Mouse (Mus musculus) hindbrain, embryonic 13.5 days (tissue): Measurements from ENCODE around the gene Efna1. TPM values are rescaled to one million over a fixed set of nuclear protein-coding genes. Genes with fewer than 3 reads are reported as not detected.

Source experiments
- ATAC-seq: fragments of 200-750 bp; cut with Nextera tagmentation; 2 replicates; pipeline ENCODE4 v1.8.0; 2017; ENCODE audit warnings: moderate TSS enrichment; ENCODE audit not compliant: low FRiP score
- H3K27ac ChIP-seq: fragments of 300-500 bp; sonication (generic); 2 replicates; pipeline ENCODE4 v1.5.1; 2015; ENCODE audit warnings: inconsistent platforms, mild to moderate bottlenecking, moderate library complexity
- H3K27me3 ChIP-seq: fragments of 300-500 bp; sonication (generic); 2 replicates; pipeline ENCODE4 v1.6.1; 2015; ENCODE audit warnings: mild to moderate bottlenecking, inconsistent platforms
- H3K36me3 ChIP-seq: fragments of 300-500 bp; sonication (generic); 2 replicates; pipeline ENCODE4 v1.6.1; 2015; ENCODE audit warnings: mild to moderate bottlenecking, inconsistent platforms
- H3K4me1 ChIP-seq: fragments of 300-500 bp; sonication (generic); replicated peaks from 2 replicates; pipeline ENCODE4 v1.6.1; 2015; ENCODE audit warnings: inconsistent platforms
- H3K4me2 ChIP-seq: fragments of 300-500 bp; sonication (generic); 2 replicates; pipeline ENCODE4 v1.6.1; 2015; ENCODE audit warnings: inconsistent platforms, mild to moderate bottlenecking, moderate library complexity
- H3K4me3 ChIP-seq: fragments of 300-500 bp; sonication (generic); 2 replicates; pipeline ENCODE4 v1.5.1; 2015; ENCODE audit warnings: mild to moderate bottlenecking, inconsistent platforms
- H3K9ac ChIP-seq: fragments of 300-500 bp; sonication (generic); 2 replicates; pipeline ENCODE4 v1.6.1; 2015; ENCODE audit warnings: mild to moderate bottlenecking, inconsistent platforms
- H3K9me3 ChIP-seq: fragments of 300-500 bp; sonication (generic); 2 replicates; pipeline ENCODE4 v1.6.1; 2016; ENCODE audit warnings: inconsistent platforms
- WGBS: fragments of 180-500 bp; shearing (Covaris S2); methylation state at CpG from one replicate; pipeline ENCODE4 v1.1.7; 2015; 5-methylcytosine and 5-hydroxymethylcytosine counted together
- polyA plus RNA-seq: library from polyadenylated mRNA; unstranded; fragments of >200 nt; fragmentation: Nextera tagmentation; extraction: Ambion mirVana; gene quantifications from 2 replicates; pipeline ENCODE4 v1.2.1, GENCODE M21; 2015

Efna1 gene
- polyA plus RNA-seq, 1 experiment from 2014 or later, result 12.4 TPM

DNA sequence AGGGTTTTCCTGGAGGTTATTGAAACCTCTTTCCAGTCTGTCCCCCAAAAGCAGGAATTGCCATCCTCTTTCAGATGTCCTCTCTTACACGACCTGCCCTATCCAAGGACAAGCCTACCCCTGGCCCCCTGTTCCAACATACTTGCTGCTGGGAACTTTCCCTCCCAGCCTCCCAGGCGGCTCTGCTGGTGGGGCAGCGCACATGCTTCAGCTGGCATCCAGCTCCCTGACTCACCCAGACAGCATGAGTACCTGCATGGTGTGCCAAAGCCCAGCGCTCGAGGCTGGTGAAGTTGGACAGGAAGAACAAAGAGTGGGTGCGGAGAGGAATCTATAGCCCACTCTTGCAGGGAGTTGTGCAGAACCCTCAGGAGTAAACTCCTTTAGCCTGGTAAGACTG lies 10.1 kb downstream of the Efna1 start:
- WGBS, result 71% methylated on average over 6 of the region's 6 CpGs
- Histone ChIP-seq H3K4me3 (peak overlapping the region; percentile 51), H3K36me3 (no peaks in the 10 kb centered on the region), H3K4me2 (peak overlapping the region; percentile 70), H3K9me3 (no peaks in the 10 kb centered on the region), H3K9ac (peak overlapping the region; percentile 78), H3K27me3 (peaks cover 19% of the 10 kb centered on the region), H3K27ac (peak overlapping the region; percentile 81; the same call in 1 of the 2 replicates), H3K4me1 (peaks cover 46% of the 10 kb centered on the region)
- no peak for ATAC-seq

DNA sequence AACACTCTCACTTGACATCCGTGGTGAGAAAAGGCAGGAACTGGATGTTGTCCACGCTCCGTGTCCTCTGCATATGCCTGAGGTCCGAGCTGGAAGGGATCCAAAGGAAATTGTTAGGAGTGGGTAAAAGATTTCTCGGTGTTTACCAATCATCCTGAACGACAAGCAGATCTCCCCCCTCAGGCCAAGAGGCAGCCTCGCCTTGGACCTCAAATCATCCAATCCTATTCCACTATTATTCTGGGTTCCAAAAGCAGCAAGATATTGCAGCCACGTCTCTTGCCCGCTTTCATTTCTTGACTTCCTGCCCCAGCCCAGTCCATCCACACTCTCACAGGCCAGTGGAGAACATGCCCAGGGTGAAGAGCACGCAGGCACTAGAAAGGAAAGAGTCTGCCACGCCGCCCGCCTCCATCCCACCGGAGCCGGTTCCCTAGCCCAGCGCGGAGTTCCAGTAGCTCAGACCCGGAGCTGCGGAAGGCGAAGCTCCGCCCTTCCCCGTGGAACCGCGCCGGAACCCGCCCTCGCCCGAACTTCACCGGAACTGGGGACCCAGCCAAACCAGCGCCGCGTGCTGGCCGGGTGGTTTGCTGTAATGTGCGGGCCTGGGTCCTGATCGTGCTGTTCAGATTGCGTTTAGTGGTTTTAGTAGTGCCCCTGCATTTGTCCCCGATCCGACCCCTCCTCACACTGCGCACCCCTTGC lies 10.7 kb downstream of the Efna1 start, which contains the start of gene Slc50a1:
Gene Slc50a1, minus strand, starts transcription at position 520 of the 705 bp plus-strand sequence.
- no peaks in the 10 kb centered on the region for H3K36me3 ChIP-seq
- H3K9me3 ChIP-seq, result no peaks in the 10 kb centered on the region
- H3K4me1 ChIP-seq, result peaks cover 48% of the 10 kb centered on the region
- WGBS, result 5% methylated on average over 39 of the region's 39 CpGs
- H3K27ac ChIP-seq, result peak within 1 kb of the TSS; percentile 81
- peak within 1 kb of the TSS; percentile 70 for H3K4me2 ChIP-seq
- peak within 1 kb of the TSS; percentile 51 for H3K4me3 ChIP-seq
- H3K27me3 ChIP-seq, result peaks cover 14% of the 10 kb centered on the region
- ATAC-seq, result peak; percentile 47
- H3K9ac ChIP-seq, result peak within 1 kb of the TSS; percentile 78

DNA sequence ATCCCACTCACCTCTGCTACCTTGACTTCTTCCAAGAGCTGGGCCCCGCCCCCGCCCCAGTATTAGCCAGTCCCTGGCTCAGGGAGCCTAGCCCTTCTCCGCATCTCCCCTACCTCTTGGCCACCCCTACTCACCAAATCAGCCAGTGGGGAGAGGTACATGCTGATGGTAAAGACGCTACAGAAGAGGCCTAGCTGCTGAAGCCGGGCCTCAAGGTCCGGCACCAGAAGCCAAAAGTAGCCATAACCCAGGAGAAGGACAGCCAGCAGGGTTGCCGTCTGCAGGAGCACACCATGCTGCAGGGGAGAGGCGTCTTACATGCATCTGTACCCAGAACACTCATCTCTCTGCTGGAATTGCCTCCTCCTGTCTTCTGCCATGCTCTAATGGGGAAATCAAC lies 12.0 kb downstream of the Efna1 start:
- Histone ChIP-seq H3K4me3 (peak overlapping the region; percentile 51; the same call in 1 of the 2 replicates), H3K36me3 (no peaks in the 10 kb centered on the region), H3K9ac (peak overlapping the region; percentile 78; the same call in 1 of the 2 replicates), H3K4me2 (0 out of 2 replicates have a peak overlapping the region, but pooled peaks have one; percentile 70), H3K27me3 (peaks cover 14% of the 10 kb centered on the region), H3K9me3 (no peaks in the 10 kb centered on the region), H3K4me1 (peaks cover 48% of the 10 kb centered on the region), H3K27ac (no peak overlapping the region)
- 57% methylated on average over 8 of the region's 8 CpGs for WGBS
- ATAC-seq, result no peak

DNA sequence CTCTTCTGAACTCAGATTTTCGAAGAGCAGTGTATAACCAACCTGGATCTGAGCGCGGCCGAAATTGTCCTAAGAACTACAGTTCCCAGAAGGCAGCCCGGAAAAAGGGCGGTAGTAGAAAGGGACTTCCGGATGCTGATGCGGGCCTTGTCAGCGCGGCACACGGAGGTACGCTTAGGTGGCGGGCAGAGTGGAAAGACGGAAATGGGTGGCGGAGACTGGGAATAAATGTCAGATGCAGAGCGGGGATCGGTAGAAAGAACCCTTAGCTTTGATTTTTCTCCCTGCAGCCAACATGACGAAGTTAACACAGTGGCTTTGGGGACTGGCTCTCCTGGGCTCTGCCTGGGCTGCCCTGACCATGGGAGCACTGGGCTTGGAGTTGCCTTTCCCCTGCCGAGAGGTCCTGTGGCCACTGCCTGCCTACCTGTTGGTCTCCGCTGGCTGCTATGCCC lies 14.5 kb downstream of the Efna1 start:
- Histone ChIP-seq H3K27ac (peak overlapping the region; percentile 78), H3K4me1 (peaks cover 45% of the 10 kb centered on the region), H3K36me3 (no peaks in the 10 kb centered on the region), H3K27me3 (peaks cover 4% of the 10 kb centered on the region; the same call in 1 of the 2 replicates), H3K4me3 (peak overlapping the region; percentile 75), H3K9me3 (no peaks in the 10 kb centered on the region), H3K4me2 (peak overlapping the region; percentile 96), H3K9ac (peak overlapping the region; percentile 88)
- ATAC-seq, result peak; percentile 85
- under 1% methylated on average over 20 of the region's 20 CpGs for WGBS

DNA sequence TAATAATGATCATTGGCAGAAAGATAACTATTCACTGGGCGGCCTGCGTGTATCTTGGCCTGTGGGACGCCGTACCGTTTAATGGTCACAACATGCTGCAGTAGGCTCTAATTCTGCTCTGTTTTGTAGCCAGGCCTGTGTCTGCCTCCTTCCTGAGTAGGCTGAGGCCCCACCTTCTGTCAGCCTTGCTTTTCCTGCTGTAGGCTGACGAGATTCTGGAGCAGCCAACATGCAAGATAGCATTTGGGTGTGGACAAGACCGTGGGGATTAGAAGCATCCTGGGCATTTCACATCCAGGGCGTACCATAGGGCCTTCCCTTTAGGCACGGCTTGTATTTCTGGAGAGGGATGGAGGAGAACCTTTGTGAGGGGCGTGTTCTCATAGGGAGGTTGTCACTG lies 18.5 kb downstream of the Efna1 start:
- Histone ChIP-seq H3K9me3 (no peaks in the 10 kb centered on the region), H3K4me1 (peaks cover 13% of the 10 kb centered on the region), H3K4me2 (no peak overlapping the region), H3K27ac (no peak overlapping the region), H3K4me3 (no peak overlapping the region), H3K27me3 (no peaks in the 10 kb centered on the region; the same call in 1 of the 2 replicates), H3K36me3 (no peaks in the 10 kb centered on the region), H3K9ac (no peak overlapping the region)
- 79% methylated on average over 10 of the region's 10 CpGs for WGBS
- ATAC-seq, result no peak

DNA sequence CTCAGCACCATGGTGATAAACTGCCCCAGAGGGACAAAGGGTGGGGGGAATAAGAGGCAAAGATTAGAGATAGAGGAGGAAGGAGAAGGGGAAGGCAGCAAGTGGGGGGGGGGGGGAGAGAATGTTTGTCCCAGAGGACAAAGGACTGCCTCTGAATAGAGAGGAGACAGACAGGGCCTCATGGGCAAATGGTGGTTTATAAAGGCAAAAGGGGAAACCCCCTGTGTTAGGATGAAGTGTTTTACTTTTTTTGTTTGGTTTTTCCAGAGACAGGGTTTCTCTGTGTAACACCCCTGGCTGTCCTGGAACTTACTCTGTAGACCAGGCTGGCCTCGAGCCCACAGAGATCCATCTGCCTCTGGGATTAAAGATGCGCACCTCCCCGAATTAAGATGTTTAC lies 20.7 kb downstream of the Efna1 start:
- H3K27ac ChIP-seq, result no peak overlapping the region
- H3K4me1 ChIP-seq, result no peaks in the 10 kb centered on the region
- no peak overlapping the region for H3K4me3 ChIP-seq
- H3K9me3 ChIP-seq, result no peaks in the 10 kb centered on the region
- H3K27me3 ChIP-seq, result peaks cover 3% of the 10 kb centered on the region; the same call in 1 of the 2 replicates
- no peak overlapping the region for H3K9ac ChIP-seq
- 58% methylated on average over 3 of the region's 3 CpGs for WGBS
- no peaks in the 10 kb centered on the region for H3K36me3 ChIP-seq
- H3K4me2 ChIP-seq, result no peak overlapping the region
- no peak for ATAC-seq

DNA sequence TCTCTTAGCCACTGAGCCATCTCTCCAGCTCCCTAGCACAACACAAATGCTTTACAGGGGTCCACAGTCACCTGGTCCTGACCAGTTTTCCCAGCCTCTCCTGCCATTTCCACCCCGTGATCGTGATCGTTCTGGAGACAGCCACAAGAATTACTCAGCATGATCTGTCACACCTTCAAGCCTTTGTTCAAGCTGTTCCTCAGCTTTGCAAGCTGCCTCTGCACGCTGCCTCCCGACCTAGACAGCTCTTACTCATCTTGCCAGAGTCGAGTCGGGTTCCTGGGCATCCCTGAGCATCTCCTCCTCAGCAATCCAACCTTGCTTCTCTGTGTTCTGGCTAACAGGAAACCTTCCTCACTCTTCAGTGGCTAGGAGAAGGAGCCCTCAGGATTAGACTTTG lies 21.9 kb downstream of the Efna1 start, which contains the start of gene Dpm3:
Gene Dpm3, plus strand, starts transcription at position 283 of the 400 bp plus-strand sequence.
- Histone ChIP-seq H3K9ac (no peak within 1 kb of the TSS), H3K27me3 (0 out of 2 replicates have a peak, but pooled peaks cover 3% of the 10 kb centered on the region), H3K4me3 (no peak within 1 kb of the TSS), H3K9me3 (no peaks in the 10 kb centered on the region), H3K36me3 (no peaks in the 10 kb centered on the region), H3K4me1 (no peaks in the 10 kb centered on the region), H3K4me2 (no peak within 1 kb of the TSS), H3K27ac (no peak within 1 kb of the TSS)
- WGBS, result 60% methylated on average over 7 of the region's 7 CpGs
- ATAC-seq, result no peak

DNA sequence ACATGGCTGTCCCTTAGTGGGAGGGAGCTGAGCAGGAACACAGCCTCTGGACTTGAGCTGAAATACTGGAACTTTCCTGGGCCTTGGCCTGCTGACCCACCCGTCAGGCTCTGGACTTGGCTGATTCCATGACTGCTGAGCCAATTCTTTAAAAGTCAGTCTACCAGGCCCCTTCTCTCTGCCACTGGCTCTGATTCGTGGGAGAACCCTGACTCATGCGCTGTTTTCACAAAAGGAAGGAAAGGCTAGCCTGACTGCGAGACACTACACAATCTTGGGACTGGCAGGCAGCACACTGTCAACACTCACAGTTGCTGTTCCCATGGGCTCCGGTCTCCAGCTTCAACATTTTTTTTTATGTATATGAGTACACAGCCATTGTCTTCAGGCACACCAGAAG lies 24.8 kb downstream of the Efna1 start:
- no peak for ATAC-seq
- H3K36me3 ChIP-seq, result no peaks in the 10 kb centered on the region
- no peak overlapping the region for H3K27ac ChIP-seq
- H3K27me3 ChIP-seq, result peaks cover 10% of the 10 kb centered on the region; the same call in 1 of the 2 replicates
- no peak overlapping the region for H3K9ac ChIP-seq
- no peak overlapping the region for H3K4me3 ChIP-seq
- WGBS, result 81% methylated on average over 5 of the region's 5 CpGs
- H3K9me3 ChIP-seq, result no peaks in the 10 kb centered on the region
- no peak overlapping the region for H3K4me2 ChIP-seq
- peaks cover 8% of the 10 kb centered on the region for H3K4me1 ChIP-seq

DNA sequence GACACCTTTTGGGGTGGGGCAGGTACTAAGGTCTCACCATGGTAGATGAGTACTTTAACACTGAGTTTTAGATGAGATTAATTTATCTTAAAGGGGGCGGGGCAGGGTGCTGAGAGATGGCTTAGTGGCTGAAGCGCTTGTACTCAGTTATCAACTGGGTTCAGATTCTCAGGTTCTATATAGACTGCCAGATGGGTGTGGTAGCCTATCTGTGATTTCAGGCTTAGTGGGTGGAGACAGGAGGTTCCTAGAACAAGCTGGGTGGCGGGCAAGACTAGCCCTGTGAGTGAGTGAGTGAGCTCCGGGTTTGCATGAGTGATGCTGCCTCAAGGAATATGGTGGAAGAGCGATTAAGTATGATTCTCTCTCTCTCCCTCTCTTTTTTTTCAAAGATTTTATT lies 25.9 kb downstream of the Efna1 start:
- Histone ChIP-seq H3K36me3 (0 out of 2 replicates have a peak, but pooled peaks cover under 1% of the 10 kb centered on the region), H3K4me2 (no peak overlapping the region), H3K4me3 (no peak overlapping the region), H3K27ac (no peak overlapping the region), H3K9ac (no peak overlapping the region), H3K4me1 (peaks cover 18% of the 10 kb centered on the region), H3K27me3 (peaks cover 10% of the 10 kb centered on the region; the same call in 1 of the 2 replicates), H3K9me3 (no peaks in the 10 kb centered on the region)
- ATAC-seq, result no peak
- WGBS, result 89% methylated on average over 5 of the region's 5 CpGs

DNA sequence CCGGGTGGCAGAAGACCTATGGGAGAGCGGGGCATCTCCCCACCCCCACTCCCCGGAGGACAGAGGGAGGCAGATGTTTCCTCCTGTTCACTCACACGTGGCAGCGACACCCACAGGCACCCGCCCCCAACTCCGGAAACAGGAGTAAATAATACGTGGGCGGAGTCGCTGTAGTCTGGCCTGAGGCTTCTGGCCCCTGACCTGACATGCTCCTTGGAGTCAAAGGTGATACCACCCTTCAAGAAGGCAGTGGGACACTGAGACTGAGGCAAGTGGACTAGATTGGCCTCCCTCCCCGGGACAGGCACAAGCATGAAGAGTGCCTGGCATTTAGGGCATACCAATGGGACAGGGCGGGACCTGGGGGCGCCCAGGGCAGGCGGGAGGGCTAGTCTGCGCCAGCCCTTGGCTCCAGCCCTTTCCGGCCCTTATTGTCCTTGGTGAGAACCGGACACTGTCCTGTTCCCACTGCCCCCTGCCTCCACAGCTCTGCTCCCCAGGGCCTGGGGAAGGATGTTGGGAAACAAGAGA lies 29.5 kb downstream of the Efna1 start:
- Histone ChIP-seq H3K9me3 (no peaks in the 10 kb centered on the region), H3K4me3 (no peak overlapping the region), H3K9ac (peak overlapping the region; percentile 5; the same call in 1 of the 2 replicates), H3K4me2 (peak overlapping the region; percentile 33), H3K36me3 (peaks cover 16% of the 10 kb centered on the region), H3K27ac (no peak overlapping the region), H3K4me1 (peaks cover 32% of the 10 kb centered on the region), H3K27me3 (peaks cover 10% of the 10 kb centered on the region; the same call in 1 of the 2 replicates)
- 14% methylated on average over 17 of the region's 17 CpGs for WGBS
- peak; percentile 12; the same call in 1 of the 2 replicates for ATAC-seq

DNA sequence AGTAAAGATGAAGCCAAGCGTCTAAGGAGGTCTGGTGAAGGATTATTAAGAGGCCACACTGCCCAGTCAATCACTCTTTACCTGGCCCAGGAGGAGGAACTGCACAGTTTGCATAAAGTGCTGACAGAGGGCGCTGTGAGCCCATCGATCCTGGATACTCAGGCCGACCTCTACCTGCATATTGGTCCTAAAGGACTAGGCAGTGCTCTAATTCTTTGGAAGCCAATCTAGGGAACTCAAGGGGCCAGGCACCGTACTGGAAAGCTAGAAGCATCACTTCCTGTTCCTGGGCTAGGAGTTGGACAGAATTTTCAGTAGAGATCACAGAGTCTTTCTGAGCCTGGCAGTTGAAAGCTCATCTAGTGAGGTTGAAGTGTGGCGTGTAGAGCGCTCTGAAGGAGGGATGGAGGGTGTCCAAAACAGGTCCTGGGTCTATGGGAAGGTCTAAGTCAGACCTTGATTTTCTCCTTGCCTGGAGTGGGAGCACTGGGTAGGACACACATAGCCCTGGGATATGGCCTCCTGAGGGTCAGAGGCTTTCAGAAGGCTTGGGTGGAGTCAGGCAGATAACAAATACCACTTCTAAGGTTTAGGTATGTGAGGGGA lies 30.4 kb downstream of the Efna1 start:
- H3K4me1 ChIP-seq, result peaks cover 38% of the 10 kb centered on the region
- peaks cover 7% of the 10 kb centered on the region; the same call in 1 of the 2 replicates for H3K27me3 ChIP-seq
- H3K4me2 ChIP-seq, result no peak overlapping the region
- 25% methylated on average over 7 of the region's 7 CpGs for WGBS
- H3K4me3 ChIP-seq, result no peak overlapping the region
- H3K36me3 ChIP-seq, result peaks cover 16% of the 10 kb centered on the region
- H3K27ac ChIP-seq, result no peak overlapping the region
- no peak for ATAC-seq
- no peaks in the 10 kb centered on the region for H3K9me3 ChIP-seq
- H3K9ac ChIP-seq, result no peak overlapping the region

DNA sequence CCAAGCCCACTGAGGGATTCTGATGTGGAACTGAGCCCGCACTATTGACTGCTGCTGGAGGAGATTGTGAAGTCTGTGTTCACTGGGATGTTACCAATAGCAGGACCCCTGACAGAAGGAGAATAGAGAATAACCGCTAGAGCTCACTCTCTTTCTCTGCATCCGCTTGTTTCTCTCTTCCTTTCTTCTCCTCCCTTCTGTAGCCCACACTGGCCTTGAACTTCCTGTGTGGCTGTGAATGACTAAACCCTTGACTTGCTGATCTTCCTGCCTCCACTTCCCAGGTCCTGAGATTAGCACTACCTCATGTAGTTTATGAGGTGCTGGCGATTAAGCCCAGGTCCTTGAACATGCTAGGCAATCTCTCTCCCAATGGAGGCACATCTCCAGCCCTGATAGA lies 33.5 kb downstream of the Efna1 start:
- Histone ChIP-seq H3K4me1 (peaks cover 58% of the 10 kb centered on the region), H3K9me3 (no peaks in the 10 kb centered on the region), H3K27ac (no peak overlapping the region), H3K36me3 (peaks cover 17% of the 10 kb centered on the region), H3K9ac (peak overlapping the region; percentile 88; the same call in 1 of the 2 replicates), H3K4me2 (peak overlapping the region; percentile 93), H3K27me3 (peaks cover 3% of the 10 kb centered on the region; the same call in 1 of the 2 replicates), H3K4me3 (peak overlapping the region; percentile 72)
- ATAC-seq, result no peak
- WGBS, result 87% methylated on average over 4 of the region's 4 CpGs
